9 mouse cellular contexts compared by ENCODE assay signal in the genomic region with DNA sequence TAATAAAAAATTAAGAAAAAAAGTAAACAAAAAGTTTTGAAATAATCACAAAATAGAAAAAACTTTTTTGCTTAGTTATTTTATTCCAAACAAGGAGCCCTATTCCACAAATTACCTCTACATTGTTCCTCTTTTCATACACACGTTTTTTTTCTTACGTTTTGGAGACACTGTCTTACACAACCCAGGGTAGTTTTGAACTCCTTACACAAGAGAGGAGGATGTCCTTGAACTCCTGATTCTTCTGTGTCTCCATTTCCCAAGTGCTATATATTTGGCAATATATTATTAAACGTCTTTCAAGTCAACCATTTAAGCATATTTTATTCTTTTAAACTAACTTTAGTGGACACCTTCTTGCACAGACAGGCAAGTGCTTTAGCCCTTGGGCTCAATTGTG. TPM values are rescaled to one million over a fixed set of nuclear protein-coding genes. Genes with fewer than 3 reads are reported as not detected.
DNase-seq lines count a peak whose midpoint lies in the region; ATAC-seq and TF ChIP-seq lines count a peak whose summit lies in the region.
"Had no signal": no experiment of that assay in that cellular context is flagged by ENCODE, and none has a peak within 500 bp of the region (broad histone marks: within the 10 kb centered on the region; RNA-seq: fewer than 3 reads in every experiment).

No protein-coding gene starts in this region.

- peaks cover 30% of the 10 kb centered on the region for H3K36me3 ChIP-seq in erythroblast, embryonic 14.5 days (ENCODE audit: control insufficient read depth)
- peaks cover 31% of the 10 kb centered on the region for H3K36me3 ChIP-seq in E14TG2a.4 (ENCODE audit: insufficient read depth, low read length)
- H3K36me3 ChIP-seq in hindbrain, embryonic 12.5 days, result peaks cover 23% of the 10 kb centered on the region

- H3K4me2 ChIP-seq in hindbrain, embryonic 12.5 days (replicated peaks), result peak overlapping the region; percentile 90; the same call in 1 of the 2 replicates

- H3K27ac ChIP-seq in hindbrain, embryonic 12.5 days, result no peak overlapping the region

- no peak for TF ChIP-seq CTCF in E14TG2a.4 (conservative IDR thresholded peaks at IDR 0.05; ENCODE audit: low read length)

- WGBS in hindbrain, embryonic 12.5 days, result 16% methylated on average over 3 of the region's 3 CpGs

- H3K4me1 ChIP-seq in erythroblast, embryonic 14.5 days (ENCODE audit: control insufficient read depth), result peaks cover 23% of the 10 kb centered on the region
- H3K4me1 ChIP-seq in E14TG2a.4 (replicated peaks; ENCODE audit: low read depth, low read length), result peaks cover 25% of the 10 kb centered on the region
- H3K4me1 ChIP-seq in hindbrain, embryonic 12.5 days, result peaks cover 7% of the 10 kb centered on the region

- no peaks in the 10 kb centered on the region for H3K27me3 ChIP-seq in erythroblast, embryonic 14.5 days (ENCODE audit: control insufficient read depth)
- H3K27me3 ChIP-seq in E14TG2a.4 (ENCODE audit: insufficient read depth, low read length), result no peaks in the 10 kb centered on the region
- no peaks in the 10 kb centered on the region for H3K27me3 ChIP-seq in hindbrain, embryonic 12.5 days

- ATAC-seq in erythroblast, adult 5-6 weeks (replicated peaks; ENCODE audit: low FRiP score, poor library complexity, severe bottlenecking), result no peak
- ATAC-seq in hindbrain, embryonic 12.5 days (ENCODE audit: low FRiP score), result no peak
- peak; percentile 41 for ATAC-seq in megakaryocyte, adult 5-6 weeks (ENCODE audit: poor library complexity, severe bottlenecking)

- H3K4me3 ChIP-seq in erythroblast, embryonic 14.5 days (replicated peaks), result peak overlapping the region; percentile 76
- H3K4me3 ChIP-seq in E14TG2a.4 (replicated peaks; ENCODE audit: low read length), result peak overlapping the region; percentile 98; the same call in 1 of the 2 replicates
- peak overlapping the region; percentile 94 for H3K4me3 ChIP-seq in hindbrain, embryonic 12.5 days

- no peaks in the 10 kb centered on the region for H3K9me3 ChIP-seq in erythroblast, embryonic 14.5 days (ENCODE audit: control insufficient read depth, low read length)
- no peaks in the 10 kb centered on the region for H3K9me3 ChIP-seq in E14TG2a.4 (ENCODE audit: low read length)
- H3K9me3 ChIP-seq in hindbrain, embryonic 12.5 days (replicated peaks), result no peaks in the 10 kb centered on the region

- H3K9ac ChIP-seq in hindbrain, embryonic 12.5 days, result no peak overlapping the region

- DNase-seq in adrenal gland, adult 18-20 months (ENCODE audit: low spot score in 2 of 2), result no peak
- DNase-seq in yolk sac, embryonic 10.5 days (ENCODE audit: low spot score), result no peak
- DNase-seq in cerebellum, adult 9-11 months, result no peak

RNA-seq across cellular contexts. Expression of a gene that starts 0.4 kb away (rescaled TPM):
- 51.8 and 56.5 TPM in 2 replicates for polyA plus RNA-seq in erythroblast, embryonic 14.5 days (2012)
- total RNA-seq in erythroblast, adult 5-6 weeks (2015; ENCODE audit: low replicate concordance), result 24.2 and 31.5 TPM in 2 replicates
- total RNA-seq in erythroblast, adult 5-6 weeks (2017; ENCODE audit: low replicate concordance), result 55.1 and 79.9 TPM in 2 replicates
- 346 and 367 TPM in 2 replicates for polyA plus RNA-seq in hindbrain, embryonic 12.5 days (2016; fragmentation: Nextera tagmentation; extraction: Ambion mirVana)
- total RNA-seq in megakaryocyte, adult 5-6 weeks (2015), result 81.6 and 86.0 TPM in 2 replicates
- 155 and 187 TPM in 2 replicates for total RNA-seq in megakaryocyte, adult 5-6 weeks (2017)
- 1,000 to 10,000 TPM in 1 of 2 experiments, 100 to 1,000 TPM in 1; 638 to 1,072 TPM for total RNA-seq in adrenal gland, adult 18-20 months (2021)

RNA-seq across cellular contexts. Expression of a gene that starts 17.4 kb away (rescaled TPM):
- 0.02 and 0.05 TPM in 2 replicates for polyA plus RNA-seq in erythroblast, embryonic 14.5 days (2012)
- total RNA-seq in erythroblast, adult 5-6 weeks (2015; ENCODE audit: low replicate concordance), result under 0.01 TPM in 1 of 2 replicates, not detected in the other
- 0.17 and 1.4 TPM in 2 replicates for total RNA-seq in erythroblast, adult 5-6 weeks (2017; ENCODE audit: low replicate concordance)
- 3.1 and 3.9 TPM in 2 replicates for polyA plus RNA-seq in hindbrain, embryonic 12.5 days (2016; fragmentation: Nextera tagmentation; extraction: Ambion mirVana)
- total RNA-seq in megakaryocyte, adult 5-6 weeks (2015), result 0.20 and 0.93 TPM in 2 replicates
- 0.16 and 1.1 TPM in 2 replicates for total RNA-seq in megakaryocyte, adult 5-6 weeks (2017)
- 1 to 10 TPM; 6.4 to 7.5 TPM for total RNA-seq in adrenal gland, adult 18-20 months (2021)

RNA-seq across cellular contexts. Expression of a gene that starts 21.6 kb away (rescaled TPM):
- polyA plus RNA-seq in erythroblast, embryonic 14.5 days (2012), result not detected in 2 replicates
- not detected in 2 replicates for total RNA-seq in erythroblast, adult 5-6 weeks (2015; ENCODE audit: low replicate concordance)
- not detected in 2 replicates for total RNA-seq in erythroblast, adult 5-6 weeks (2017; ENCODE audit: low replicate concordance)
- polyA plus RNA-seq in hindbrain, embryonic 12.5 days (2016; fragmentation: Nextera tagmentation; extraction: Ambion mirVana), result 0.44 and 0.48 TPM in 2 replicates
- total RNA-seq in megakaryocyte, adult 5-6 weeks (2015), result 1.2 TPM in 1 of 2 replicates, not detected in the other
- total RNA-seq in megakaryocyte, adult 5-6 weeks (2017), result 0.28 TPM in 1 of 2 replicates, not detected in the other
- under 1 TPM in 1 of 2 experiments, not detected in 1; 0.32 TPM for total RNA-seq in adrenal gland, adult 18-20 months (2021)
- polyA plus RNA-seq: macrophage had no signal

RNA-seq across cellular contexts. Expression of a gene that starts 49.8 kb away (rescaled TPM):
- not detected in 2 replicates for polyA plus RNA-seq in erythroblast, embryonic 14.5 days (2012)
- total RNA-seq in erythroblast, adult 5-6 weeks (2015; ENCODE audit: low replicate concordance), result not detected in 2 replicates
- total RNA-seq in erythroblast, adult 5-6 weeks (2017; ENCODE audit: low replicate concordance), result not detected in 2 replicates
- not detected in 2 replicates for polyA plus RNA-seq in hindbrain, embryonic 12.5 days (2016; fragmentation: Nextera tagmentation; extraction: Ambion mirVana)
- total RNA-seq in megakaryocyte, adult 5-6 weeks (2015), result not detected in 2 replicates
- total RNA-seq in megakaryocyte, adult 5-6 weeks (2017), result not detected in 2 replicates
- total RNA-seq in adrenal gland, adult 18-20 months (2021), result under 1 TPM; 0.26 to 0.53 TPM
- polyA plus RNA-seq: macrophage had no signal

RNA-seq across cellular contexts. Expression of a gene that starts 55.6 kb away (rescaled TPM):
- polyA plus RNA-seq in erythroblast, embryonic 14.5 days (2012), result 0.04 and 0.05 TPM in 2 replicates
- total RNA-seq in erythroblast, adult 5-6 weeks (2015; ENCODE audit: low replicate concordance), result 3.1 and 13.3 TPM in 2 replicates
- total RNA-seq in erythroblast, adult 5-6 weeks (2017; ENCODE audit: low replicate concordance), result 7.9 and 12.3 TPM in 2 replicates
- polyA plus RNA-seq in hindbrain, embryonic 12.5 days (2016; fragmentation: Nextera tagmentation; extraction: Ambion mirVana), result 20.1 and 24.0 TPM in 2 replicates
- 19.3 and 22.4 TPM in 2 replicates for total RNA-seq in megakaryocyte, adult 5-6 weeks (2015)
- total RNA-seq in megakaryocyte, adult 5-6 weeks (2017), result 53.1 and 64.9 TPM in 2 replicates
- 10 to 100 TPM in 1 of 2 experiments, 1 to 10 TPM in 1; 7.6 to 13.7 TPM for total RNA-seq in adrenal gland, adult 18-20 months (2021)
